Comparison of ENCODE assay signal across 8 mouse cellular contexts in the genomic region with DNA sequence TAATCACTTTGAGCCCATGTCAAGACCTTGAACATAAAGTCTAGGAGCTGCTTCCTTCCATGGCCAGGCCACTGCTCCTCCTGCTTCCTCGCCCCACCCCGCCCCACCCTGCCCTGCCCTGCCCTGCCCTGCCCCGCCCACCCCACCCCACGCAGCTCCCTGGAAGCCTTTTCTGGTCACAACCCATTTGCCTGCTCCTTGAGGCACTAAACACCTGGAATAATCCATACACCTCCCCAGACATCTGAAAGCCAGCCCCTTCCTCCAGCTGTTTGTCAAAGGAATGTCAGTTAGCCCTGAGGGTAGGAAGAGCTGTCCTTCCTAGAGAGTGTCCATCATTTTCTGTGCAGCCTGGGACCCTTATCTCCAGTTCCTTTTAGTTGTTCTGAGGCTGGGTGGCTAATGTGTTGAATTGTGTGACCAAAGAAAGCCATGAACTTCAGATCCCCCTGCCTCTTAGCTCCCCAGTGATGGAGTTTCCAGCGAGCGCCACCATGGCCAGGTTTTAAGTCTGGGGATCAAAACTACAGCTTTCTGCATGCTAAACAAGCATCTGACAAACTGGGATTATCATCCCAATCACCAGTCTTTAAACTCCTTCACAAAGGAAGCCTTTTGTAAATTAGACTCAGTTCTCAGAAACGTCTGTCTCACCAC. TPM values are rescaled to one million over a fixed set of nuclear protein-coding genes. Genes with fewer than 3 reads are reported as not detected.
DNase-seq lines count a peak whose midpoint lies in the region; ATAC-seq and TF ChIP-seq lines count a peak whose summit lies in the region.
"Not testable (repeated sequence)": the region's sequence is repeated elsewhere in the genome, so short reads cannot be mapped to it uniquely, and the experiment has no call there.

No protein-coding gene starts in this region.

- peak; percentile 1 to 19 for DNase-seq in adrenal gland, postnatal 36 days
- peak; percentile 35 to 51 for DNase-seq in heart, adult 18-20 months
- DNase-seq in left cerebral cortex, postnatal 10 days (ENCODE audit: extremely low spot score in 1 of 2, low spot score in 2 of 2), result peak; percentile 38 to 62
- peak; percentile 42 for DNase-seq in thymus, adult 2 months

- H3K27ac ChIP-seq in forebrain, embryonic 12.5 days; intestine, embryonic 15.5 days; lung, embryonic 16.5 days (ENCODE audit: low read length); neural tube, embryonic 14.5 days (ENCODE audit: low read depth, low read length); thymus, adult 2 months (ENCODE audit: control insufficient read depth, insufficient read depth, low read length): not testable (repeated sequence)

- not testable (repeated sequence) for H3K27me3 ChIP-seq in forebrain, embryonic 12.5 days; intestine, embryonic 15.5 days (replicated peaks); lung, embryonic 16.5 days (ENCODE audit: control insufficient read depth, insufficient read depth, low read depth, low read length); neural tube, embryonic 14.5 days (ENCODE audit: control insufficient read depth, insufficient read depth, low read length); thymus, adult 2 months (ENCODE audit: control insufficient read depth, insufficient read depth, low read length)

- not testable (repeated sequence) for H3K4me2 ChIP-seq in forebrain, embryonic 12.5 days; intestine, embryonic 15.5 days (replicated peaks); lung, embryonic 16.5 days (ENCODE audit: low read depth, low read length); neural tube, embryonic 14.5 days (ENCODE audit: low read depth, low read length)

- peak; percentile 75; the same call in 1 of the 2 replicates for ATAC-seq in forebrain, embryonic 12.5 days (ENCODE audit: low FRiP score)
- ATAC-seq in intestine, embryonic 15.5 days, result peak; percentile 83
- peak; percentile 56 for ATAC-seq in lung, embryonic 16.5 days (ENCODE audit: low read depth)
- peak; percentile 79 for ATAC-seq in neural tube, embryonic 14.5 days (ENCODE audit: low read depth)

- not testable (repeated sequence) for H3K36me3 ChIP-seq in forebrain, embryonic 12.5 days (replicated peaks); intestine, embryonic 15.5 days; lung, embryonic 16.5 days (ENCODE audit: control insufficient read depth, insufficient read depth, low read length); neural tube, embryonic 14.5 days (ENCODE audit: control insufficient read depth, insufficient read depth, low read length); thymus, adult 2 months (ENCODE audit: control insufficient read depth, insufficient read depth, low read length)

- H3K4me1 ChIP-seq in forebrain, embryonic 12.5 days; intestine, embryonic 15.5 days (replicated peaks); lung, embryonic 16.5 days (replicated peaks; ENCODE audit: control insufficient read depth, insufficient read depth, low read length); neural tube, embryonic 14.5 days (ENCODE audit: control insufficient read depth, insufficient read depth, low read length); thymus, adult 2 months (replicated peaks; ENCODE audit: control insufficient read depth, insufficient read depth, low read length): not testable (repeated sequence)

- H3K9ac ChIP-seq in forebrain, embryonic 12.5 days; intestine, embryonic 15.5 days; lung, embryonic 16.5 days (ENCODE audit: low read length); neural tube, embryonic 14.5 days (replicated peaks; ENCODE audit: low read depth, low read length): not testable (repeated sequence)

- not testable (repeated sequence) for H3K4me3 ChIP-seq in forebrain, embryonic 12.5 days (replicated peaks); intestine, embryonic 15.5 days (replicated peaks); lung, embryonic 16.5 days (ENCODE audit: low read length); neural tube, embryonic 14.5 days (ENCODE audit: low read depth, low read length); thymus, adult 2 months (ENCODE audit: control insufficient read depth, insufficient read depth, low read length)

- 38% methylated on average over 2 of the region's 7 CpGs for WGBS in forebrain, embryonic 12.5 days
- WGBS in intestine, embryonic 15.5 days, result 48% methylated on average over 4 of the region's 7 CpGs
- no CpG with 5 or more reads among the region's 7 CpGs for WGBS in lung, embryonic 16.5 days
- WGBS in neural tube, embryonic 14.5 days, result 100% methylated on average over 1 of the region's 7 CpGs
- 69% methylated on average over 5 of the region's 7 CpGs for WGBS in thymus, adult 2 months

- H3K9me3 ChIP-seq in forebrain, embryonic 12.5 days; intestine, embryonic 15.5 days; lung, embryonic 16.5 days (ENCODE audit: control insufficient read depth, low read length); neural tube, embryonic 14.5 days (ENCODE audit: control insufficient read depth, low read length): not testable (repeated sequence)

- TF ChIP-seq CTCF in thymus, adult 2 months (IDR thresholded peaks at IDR 0.05; ENCODE audit: borderline replicate concordance, control insufficient read depth, extremely low read depth, insufficient read depth, low read length, poor library complexity), result not testable (repeated sequence)

- not testable (repeated sequence) for TF ChIP-seq POLR2A in thymus, adult 2 months (IDR thresholded peaks at IDR 0.05; ENCODE audit: control insufficient read depth, extremely low read depth, insufficient read depth, low read length, poor library complexity)

- intact Hi-C loops in left cerebral cortex, postnatal 10 days (cut with DNase I), result not testable (repeated sequence)

RNA-seq across cellular contexts. Expression of a gene that starts 25.8 kb away (rescaled TPM):
- total RNA-seq in adrenal gland, postnatal 36 days (2021), result not detected
- not detected in 2 replicates for polyA plus RNA-seq in forebrain, embryonic 12.5 days (2016; fragmentation: Nextera tagmentation; extraction: Ambion mirVana)
- total RNA-seq in heart, adult 18-20 months (2021), result under 1 TPM; 0.28 to 0.69 TPM
- 0.30 and 0.69 TPM in 2 replicates for polyA plus RNA-seq in intestine, embryonic 15.5 days (2015; fragmentation: Nextera tagmentation; extraction: Ambion mirVana)
- under 1 TPM; 0.54 to 0.85 TPM for total RNA-seq in left cerebral cortex, postnatal 10 days (2021)
- polyA plus RNA-seq in lung, embryonic 16.5 days (2015; fragmentation: Nextera tagmentation; extraction: Ambion mirVana), result 0.13 TPM in 1 of 2 replicates, not detected in the other
- polyA plus RNA-seq in neural tube, embryonic 14.5 days (2014; fragmentation: Nextera tagmentation; extraction: Ambion mirVana), result 0.19 TPM in 1 of 2 replicates, not detected in the other
- not detected in 2 replicates for polyA plus RNA-seq in thymus, adult 2 months (2012; rRNA removed)
